Mouse (Mus musculus): Measurements from ENCODE around the gene Ahcyl1.

GRCm38 (mm10) chr3:107659000-107659399 lies 37.4 kb downstream of the Ahcyl1 start:
- TF ChIP-seq ZNF384 (IDR thresholded peaks at IDR 0.05; ENCODE audit: low read depth, low read length) (no peak), ZMIZ1 (IDR thresholded peaks at IDR 0.05; ENCODE audit: low read depth, low read length) (no peak), BHLHE40 (IDR thresholded peaks at IDR 0.05; ENCODE audit: low read depth, low read length) (no peak), MEF2A (IDR thresholded peaks at IDR 0.05; ENCODE audit: borderline replicate concordance, low read depth, low read length) (no peak), POLR2A (IDR thresholded peaks at IDR 0.05; ENCODE audit: low read depth, low read length) (no peak)
